Mouse (Mus musculus) embryonic fibroblast, embryonic 13.5 days (primary cell): ENCODE results near the gene Twist1.

ENCODE experiments used
- CTCF ChIP-seq: IDR thresholded peaks from 2 replicates; pipeline ENCODE4 v1.5.1; 2011; ENCODE audit warnings: mild to moderate bottlenecking, control low read depth, low read length, moderate library complexity, borderline replicate concordance; ENCODE audit not compliant: insufficient read depth
- POLR2A ChIP-seq: IDR thresholded peaks from 2 replicates; pipeline ENCODE4 v1.6.1; 2011; ENCODE audit warnings: low read depth, mild to moderate bottlenecking, control low read depth, low read length, moderate library complexity

DNA sequence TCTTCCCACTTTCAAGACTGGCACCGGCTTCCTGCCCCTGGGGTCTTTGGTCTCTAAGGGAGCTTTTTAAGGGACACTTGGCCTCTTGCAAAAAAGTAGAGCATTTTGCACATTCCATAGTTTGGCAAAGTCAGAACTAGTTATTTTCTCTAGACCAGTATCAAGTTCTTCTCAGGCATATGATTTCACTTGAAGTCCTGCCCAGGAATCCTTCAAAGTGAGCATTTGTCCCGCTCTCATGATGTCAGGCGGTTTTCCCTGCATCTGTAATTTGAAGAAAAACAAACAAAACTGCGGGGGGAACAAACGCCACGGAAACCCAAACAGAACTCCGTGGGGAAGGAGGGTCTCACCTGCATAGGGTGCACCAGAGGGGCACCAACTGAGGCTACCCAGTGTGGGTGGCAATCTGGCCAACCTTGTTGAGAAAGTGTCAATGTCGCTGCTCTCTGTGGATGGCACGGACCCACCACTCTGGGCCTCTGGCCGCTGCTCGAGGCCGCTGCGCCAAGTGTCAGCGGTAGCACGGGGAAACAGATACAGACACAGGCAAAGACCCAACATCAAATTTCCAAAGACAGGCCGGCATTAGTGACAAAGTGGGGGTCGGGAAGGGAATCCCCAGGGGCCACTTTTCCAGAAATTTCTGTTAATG, 4.8 kb downstream of the Twist1 start:
- TF ChIP-seq CTCF (no peak), POLR2A (no peak; the same call in 1 of the 2 replicates)
